Mouse (Mus musculus) thymus, adult 2 months (tissue): ENCODE data around the gene Ints12. TPM values are rescaled to one million over a fixed set of nuclear protein-coding genes. Genes with fewer than 3 reads are reported as not detected.

Experiments used
- DNase-seq: peaks from one replicate; pipeline ENCODE4 v3.0.0; 2021
- H3K27ac ChIP-seq: fragments of 200-500 bp; 2 replicates; pipeline ENCODE4 v1.5.1; 2012; ENCODE audit warnings: low read length, control low read depth; ENCODE audit not compliant: control insufficient read depth, insufficient read depth
- H3K27me3 ChIP-seq: fragments of 200-500 bp; 2 replicates; pipeline ENCODE4 v1.6.1; 2012; ENCODE audit warnings: mild to moderate bottlenecking, low read length, moderate library complexity, mixed read lengths; ENCODE audit not compliant: control insufficient read depth, insufficient read depth
- H3K36me3 ChIP-seq: fragments of 200-500 bp; 2 replicates; pipeline ENCODE4 v1.6.1; 2012; ENCODE audit warnings: mild to moderate bottlenecking, low read length, moderate library complexity; ENCODE audit not compliant: control insufficient read depth, insufficient read depth
- H3K4me1 ChIP-seq: fragments of 200-500 bp; replicated peaks from 2 replicates; pipeline ENCODE4 v1.6.1; 2012; ENCODE audit warnings: low read length; ENCODE audit not compliant: control insufficient read depth, insufficient read depth
- H3K4me3 ChIP-seq: fragments of 200-500 bp; 2 replicates; pipeline ENCODE4 v1.5.1; 2012; ENCODE audit warnings: mild to moderate bottlenecking, low read length, control low read depth, moderate library complexity; ENCODE audit not compliant: control insufficient read depth, insufficient read depth
- CTCF ChIP-seq: fragments of 200-500 bp; IDR thresholded peaks from 2 replicates; pipeline ENCODE4 v1.5.1; 2012; ENCODE audit warnings: mild to moderate bottlenecking, control low read depth, low read length, moderate library complexity, borderline replicate concordance; ENCODE audit not compliant: control insufficient read depth, poor library complexity, insufficient read depth; ENCODE audit errors: extremely low read depth
- POLR2A ChIP-seq: fragments of 200-500 bp; IDR thresholded peaks from 2 replicates; pipeline ENCODE4 v1.6.1; 2012; ENCODE audit warnings: mild to moderate bottlenecking, low read length, control low read depth, moderate library complexity; ENCODE audit not compliant: control insufficient read depth, poor library complexity, insufficient read depth; ENCODE audit errors: extremely low read depth
- WGBS: fragments of 180-500 bp; shearing (Covaris S2); methylation state at CpG from one replicate; pipeline ENCODE4 v1.1.7; 2018; 5-methylcytosine and 5-hydroxymethylcytosine counted together
- polyA plus RNA-seq: library from polyadenylated mRNA; depleted of rRNA; stranded (reverse); fragments of >200 nt; gene quantifications from 2 replicates; pipeline ENCODE4 v1.2.3, GENCODE M21; 2012; rRNA removed

Gene Ints12
- polyA plus RNA-seq: 9.7 and 10.2 TPM in 2 replicates

DNA sequence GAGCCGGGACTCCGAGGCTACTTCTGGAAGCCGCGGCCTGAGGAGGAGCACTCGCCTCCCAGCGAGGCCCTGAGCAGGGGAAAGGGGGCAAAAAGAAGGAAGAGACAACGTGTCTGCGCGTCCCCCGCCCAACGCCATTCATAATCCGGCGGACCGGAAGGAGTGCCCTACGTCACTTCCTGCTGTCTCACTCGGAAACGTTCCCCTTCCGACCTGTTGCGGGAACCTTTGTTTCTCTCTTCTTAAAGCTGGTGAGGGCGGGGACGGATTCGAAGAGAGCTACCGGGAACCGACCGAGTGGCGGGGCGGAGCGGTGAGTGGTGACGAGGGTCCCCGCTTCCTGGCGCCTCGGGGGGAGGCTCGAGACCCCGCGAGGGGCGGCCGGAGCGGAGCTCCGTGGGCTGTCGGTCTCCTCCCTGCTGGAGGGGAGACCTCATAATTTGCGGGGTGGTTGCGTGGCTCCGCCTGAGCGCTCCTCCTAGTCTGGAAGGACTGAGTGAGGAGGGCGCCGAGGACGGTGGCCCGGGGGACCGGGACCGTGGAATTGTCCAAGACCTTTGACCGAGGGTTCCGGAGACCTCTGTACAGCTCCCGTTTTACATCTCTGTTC lies at the start of gene Ints12, which contains the start of gene Gstcd:
Gene Ints12, plus strand, starts transcription at position 177 of the 610 bp plus-strand sequence.
Gene Gstcd, minus strand, starts transcription at position 370 of the 610 bp plus-strand sequence.
- Histone ChIP-seq H3K4me1 (no peaks in the 10 kb centered on the region), H3K27me3 (no peaks in the 10 kb centered on the region), H3K36me3 (no peaks in the 10 kb centered on the region), H3K4me3 (peak within 1 kb of the TSS; percentile 91), H3K27ac (peak within 1 kb of the TSS; percentile 74)
- DNase-seq: peak; percentile 93
- under 1% methylated on average over 53 of the region's 53 CpGs for WGBS
- peak; percentile 77; the same call in 1 of the 2 replicates for TF ChIP-seq POLR2A
- TF ChIP-seq CTCF: 0 out of 2 replicates have a peak, but pooled peaks have one; percentile 51

GRCm38 (mm10) chr3:133052068-133052467 lies 39.6 kb upstream of the Ints12 start:
- WGBS: 90% methylated on average over 2 of the region's 2 CpGs
- H3K27me3 ChIP-seq: no peaks in the 10 kb centered on the region
- H3K4me3 ChIP-seq: no peak overlapping the region
- H3K36me3 ChIP-seq: no peaks in the 10 kb centered on the region
- no peaks in the 10 kb centered on the region for H3K4me1 ChIP-seq
- H3K27ac ChIP-seq: no peak overlapping the region
- TF ChIP-seq CTCF: no peak
- TF ChIP-seq POLR2A: no peak
- DNase-seq: no peak

DNA sequence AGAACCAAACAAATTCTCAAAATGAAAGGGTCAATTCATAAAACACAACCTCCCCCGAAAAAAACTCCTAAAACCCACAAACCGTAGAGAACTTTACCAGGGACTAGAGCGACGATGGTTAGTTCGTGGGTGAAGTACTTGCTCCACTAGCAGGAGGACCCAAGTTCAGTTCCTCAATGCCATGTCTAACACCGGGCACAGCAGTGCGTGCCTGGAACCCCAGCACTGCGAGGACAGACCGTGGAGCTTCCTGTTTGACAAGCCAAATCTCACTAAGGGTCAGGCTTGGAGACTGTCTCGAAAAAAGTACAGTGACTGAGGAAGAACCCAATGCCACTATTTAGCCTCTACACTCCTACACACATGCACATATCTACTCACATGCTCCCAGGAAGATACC lies 16.1 kb upstream of the Ints12 start:
- H3K27ac ChIP-seq: no peak overlapping the region
- TF ChIP-seq CTCF (no peak), POLR2A (no peak)
- H3K4me1 ChIP-seq: no peaks in the 10 kb centered on the region
- H3K27me3 ChIP-seq: no peaks in the 10 kb centered on the region
- no peak overlapping the region for H3K4me3 ChIP-seq
- 59% methylated on average over 10 of the region's 10 CpGs for WGBS
- DNase-seq: no peak
- peaks cover 5% of the 10 kb centered on the region; the same call in 1 of the 2 replicates for H3K36me3 ChIP-seq

GRCm38 (mm10) chr3:133082736-133083135 lies 8.9 kb upstream of the Ints12 start:
- Histone ChIP-seq H3K27ac (no peak overlapping the region), H3K27me3 (no peaks in the 10 kb centered on the region), H3K4me3 (no peak overlapping the region), H3K36me3 (peaks cover 13% of the 10 kb centered on the region), H3K4me1 (no peaks in the 10 kb centered on the region)
- no peak for DNase-seq
- 95% methylated on average over 5 of the region's 5 CpGs for WGBS
- no peak for TF ChIP-seq CTCF
- TF ChIP-seq POLR2A: no peak

DNA sequence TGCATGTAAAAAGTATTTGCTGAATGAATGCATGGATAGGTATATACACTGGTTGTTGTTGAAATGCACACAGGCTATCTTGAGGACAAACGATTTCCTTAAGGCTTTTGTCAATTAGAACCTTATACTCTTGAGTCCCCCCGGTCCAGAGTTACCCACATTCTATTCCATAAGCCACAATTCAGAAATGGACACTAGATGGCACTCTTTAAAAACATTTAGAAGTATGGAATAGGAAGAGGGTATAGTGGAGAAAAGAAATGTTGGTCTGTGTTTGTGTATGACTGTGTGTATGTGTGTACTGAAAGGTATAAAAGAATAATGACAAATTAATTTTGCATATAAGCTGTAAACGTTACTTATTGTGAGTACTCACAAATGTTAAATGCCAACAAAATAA lies 5.8 kb upstream of the Ints12 start:
- Histone ChIP-seq H3K36me3 (peaks cover 13% of the 10 kb centered on the region), H3K27ac (no peak overlapping the region), H3K27me3 (no peaks in the 10 kb centered on the region), H3K4me1 (no peaks in the 10 kb centered on the region), H3K4me3 (no peak overlapping the region)
- DNase-seq: no peak
- 58% methylated on average over 3 of the region's 3 CpGs for WGBS
- TF ChIP-seq POLR2A: no peak
- TF ChIP-seq CTCF: no peak

DNA sequence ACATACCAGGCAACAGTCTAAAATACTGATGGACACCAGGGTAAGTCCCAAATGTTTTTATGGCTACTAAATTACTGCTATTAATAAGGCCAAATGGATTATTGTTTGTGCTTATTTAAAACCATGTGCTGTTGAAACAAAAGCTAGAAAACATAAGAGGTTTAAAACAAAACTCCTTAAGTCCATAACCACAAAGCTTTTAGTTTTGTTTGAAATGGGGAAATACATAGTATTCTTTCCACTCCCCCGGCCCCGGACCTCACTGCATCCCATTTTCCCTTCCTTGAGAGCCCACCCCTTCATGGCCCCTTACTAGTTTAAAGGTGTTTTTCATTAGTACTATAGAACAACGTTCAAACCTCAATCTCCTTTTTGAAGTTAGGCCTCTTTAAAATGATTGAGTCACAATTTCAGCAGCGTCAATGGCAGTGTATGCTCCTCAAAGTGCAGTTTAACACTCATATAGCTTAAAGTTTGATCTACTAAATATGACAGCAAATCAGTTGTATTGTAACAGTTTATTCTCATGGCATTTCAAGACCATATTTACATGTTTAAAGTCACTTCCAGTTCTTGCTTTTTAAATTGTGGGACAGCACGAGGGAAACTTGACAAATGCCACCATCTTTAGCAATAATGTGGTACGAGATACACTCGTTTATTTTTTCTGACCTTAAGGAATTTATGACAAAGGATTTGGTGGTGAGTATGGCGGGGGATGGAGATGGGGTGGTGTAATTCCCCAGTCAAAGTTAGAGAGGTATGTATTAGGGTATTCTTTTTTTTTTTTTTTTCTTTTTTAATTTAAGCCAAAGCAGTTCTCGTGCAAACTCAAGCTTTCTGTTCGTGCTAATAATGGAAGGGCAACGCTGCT lies 1.2 kb upstream of the Ints12 start:
- Histone ChIP-seq H3K36me3 (no peaks in the 10 kb centered on the region), H3K27ac (no peak overlapping the region; the same call in 1 of the 2 replicates), H3K4me3 (peak overlapping the region; percentile 91; the same call in 1 of the 2 replicates), H3K27me3 (no peaks in the 10 kb centered on the region), H3K4me1 (no peaks in the 10 kb centered on the region)
- DNase-seq: no peak
- WGBS: 2% methylated on average over 11 of the region's 11 CpGs
- no peak for TF ChIP-seq POLR2A
- no peak for TF ChIP-seq CTCF
